Mouse (Mus musculus) B cell, adult (primary cell): Measurements from ENCODE around the gene Zbtb6. TPM values are rescaled to one million over a fixed set of nuclear protein-coding genes. Genes with fewer than 3 reads are reported as not detected.

ENCODE experiments used
- total RNA-seq: library from RNA; stranded (reverse); gene quantifications from 4 replicates; pipeline ENCODE4 v1.2.4, GENCODE M21; 2023; ENCODE audit not compliant: inconsistent age

Gene Zbtb6
- total RNA-seq, result 16.1 to 18.5 TPM (median 17.5 TPM) in 4 replicates

GRCm38 (mm10) chr2:37442611-37443591, at the start of gene Zbtb6, which contains the start of the genes Zbtb26 and Rabgap1:
Gene Zbtb6 (minus strand): TSS chr2:37443171.
Gene Zbtb26 (minus strand): TSS chr2:37443135.
Gene Rabgap1 (plus strand): TSS chr2:37443279.

GRCm38 (mm10) chr2:37422306-37423304, 20.4 kb downstream of the Zbtb6 start, which contains the start of gene Rc3h2:
Gene Rc3h2 (minus strand): TSS chr2:37422903.

Other genes with a start within 250 kb of the Zbtb6 start
- gene Olfr366, start 231.6 kb downstream of the Zbtb6 start, total RNA-seq, result not detected in 4 replicates
- not detected in 4 replicates for gene Olfr368, start 116.7 kb downstream of the Zbtb6 start, total RNA-seq
- 32.3 to 37.8 TPM (median 35.4 TPM) in 4 replicates for gene Pdcl, start 83.8 kb downstream of the Zbtb6 start, total RNA-seq
- gene Rc3h2, start 20.3 kb downstream of the Zbtb6 start, total RNA-seq, result 51.5 to 67.3 TPM (median 60.0 TPM) in 4 replicates
- gene Zbtb26, start within 50 bp of the Zbtb6 start, total RNA-seq, result 2.9 to 6.4 TPM (median 4.5 TPM) in 4 replicates
- gene Rabgap1, start 108 bp upstream of the Zbtb6 start, total RNA-seq, result 44.7 to 50.4 TPM (median 47.4 TPM) in 4 replicates
- gene Gpr21, start 73.2 kb upstream of the Zbtb6 start, total RNA-seq, result 2.4 to 3.5 TPM (median 2.7 TPM) in 4 replicates